Mouse (Mus musculus) C2C12 (cell line): ENCODE measurements around the gene Nup88.

Experiments
- CEBPB ChIP-seq: IDR thresholded peaks from one replicate; pipeline ENCODE4 v1.6.1; 2011; ENCODE audit warnings: low read depth, mild to moderate bottlenecking, control low read depth, moderate library complexity
- CTCF ChIP-seq: IDR thresholded peaks from one replicate; pipeline ENCODE4 v1.5.1; 2011; ENCODE audit not compliant: control insufficient read depth, insufficient read depth, insufficient read length
- MAX ChIP-seq: IDR thresholded peaks from one replicate; pipeline ENCODE4 v1.6.1; 2011; ENCODE audit warnings: mild to moderate bottlenecking, control low read depth
- MYOD1 ChIP-seq: IDR thresholded peaks from one replicate; pipeline ENCODE4 v1.6.1; 2011; ENCODE audit warnings: low read depth; ENCODE audit not compliant: control insufficient read depth, insufficient read length
- MYOG ChIP-seq: IDR thresholded peaks from one replicate; pipeline ENCODE4 v1.6.1; 2011; ENCODE audit not compliant: control insufficient read depth, insufficient read length; ENCODE audit errors: extremely low read depth

- no peak for TF ChIP-seq CTCF
- no peak for TF ChIP-seq MYOD1
- TF ChIP-seq MYOG = no peak
- TF ChIP-seq CEBPB = no peak
- no peak for TF ChIP-seq MAX
Measured at GRCm38 (mm10) chr11:70969271-70969794, 440 bp downstream of the Nup88 start.
